Mouse (Mus musculus): ENCODE data around the gene Timeless.
"Not testable (repeated sequence)": the region's sequence is repeated elsewhere in the genome, so short reads cannot be mapped to it uniquely, and the experiment has no call there.

The Timeless gene

DNA sequence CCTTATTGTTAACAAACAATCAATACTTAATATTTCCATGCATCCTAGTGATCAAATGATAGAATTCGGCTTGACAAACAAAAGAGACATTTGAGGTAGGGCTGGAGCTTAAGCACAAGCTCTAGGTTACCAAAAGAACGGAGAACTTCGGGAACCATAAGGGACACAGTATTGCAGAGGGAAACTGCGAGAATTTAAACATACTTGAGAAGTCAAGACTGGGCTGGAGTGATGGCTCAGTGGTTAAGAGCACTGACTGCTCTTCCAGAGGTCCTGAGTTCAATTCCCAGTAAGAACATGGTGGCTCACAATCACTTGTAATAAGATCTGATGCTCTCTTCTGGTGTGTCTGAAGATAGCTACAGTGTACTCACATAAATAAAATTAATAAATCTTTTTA, 17.8 kb upstream of the Timeless start:
- DNase-seq: not testable (repeated sequence)

DNA sequence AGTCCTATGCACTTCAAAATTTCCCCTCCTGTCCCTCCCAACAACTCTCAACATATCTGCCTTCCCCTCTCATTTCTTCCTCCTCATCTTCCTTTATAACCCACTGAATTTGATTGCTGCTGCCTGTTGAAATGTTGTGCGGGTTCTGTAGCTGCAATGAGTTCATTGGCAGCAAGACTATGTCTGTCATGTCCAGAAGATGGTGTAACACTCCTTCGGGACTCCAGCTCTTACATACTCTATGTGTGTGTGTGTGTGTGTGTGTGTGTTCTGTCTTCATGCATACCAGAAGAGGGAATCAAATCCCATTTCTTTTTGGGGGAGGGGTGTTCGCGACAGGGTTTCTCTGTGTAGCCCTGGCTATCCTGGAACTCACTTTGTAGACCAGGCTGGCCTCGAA, 16.9 kb upstream of the Timeless start:
- DNase-seq: no peak

DNA sequence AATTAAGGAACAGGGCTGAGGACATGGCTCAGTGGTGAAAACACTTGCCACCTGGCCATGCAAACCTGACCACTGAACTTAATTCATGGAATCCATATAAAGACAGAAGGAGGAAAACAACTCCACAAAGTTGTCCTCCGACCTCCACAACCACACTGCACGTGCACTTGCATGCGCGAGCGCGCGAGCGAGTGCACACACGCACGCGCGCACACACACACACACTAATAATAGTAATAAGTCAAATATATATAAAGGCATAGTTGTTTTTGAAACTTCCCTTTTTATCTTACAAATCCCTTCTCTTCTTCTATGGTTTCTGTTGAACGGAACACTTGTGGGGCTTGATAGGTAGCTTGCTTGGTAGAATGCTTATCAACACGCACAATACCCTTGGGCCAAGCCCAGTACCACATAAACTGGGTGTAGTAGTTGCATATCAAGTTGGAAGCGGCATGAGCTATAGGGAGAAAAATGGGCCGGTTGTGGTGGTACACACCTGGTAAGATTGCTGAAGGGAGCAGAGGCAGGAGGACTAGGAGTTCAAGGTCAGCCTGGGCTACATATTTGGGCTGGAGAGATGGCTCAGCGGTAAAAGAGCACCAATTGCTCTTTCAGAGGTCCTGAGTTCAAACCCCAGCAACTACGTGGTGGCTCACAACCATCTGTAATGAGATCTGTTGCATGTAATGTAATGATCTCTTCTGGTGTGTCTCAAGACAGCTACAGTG, 13.3 kb upstream of the Timeless start:
- DNase-seq: no peak

DNA sequence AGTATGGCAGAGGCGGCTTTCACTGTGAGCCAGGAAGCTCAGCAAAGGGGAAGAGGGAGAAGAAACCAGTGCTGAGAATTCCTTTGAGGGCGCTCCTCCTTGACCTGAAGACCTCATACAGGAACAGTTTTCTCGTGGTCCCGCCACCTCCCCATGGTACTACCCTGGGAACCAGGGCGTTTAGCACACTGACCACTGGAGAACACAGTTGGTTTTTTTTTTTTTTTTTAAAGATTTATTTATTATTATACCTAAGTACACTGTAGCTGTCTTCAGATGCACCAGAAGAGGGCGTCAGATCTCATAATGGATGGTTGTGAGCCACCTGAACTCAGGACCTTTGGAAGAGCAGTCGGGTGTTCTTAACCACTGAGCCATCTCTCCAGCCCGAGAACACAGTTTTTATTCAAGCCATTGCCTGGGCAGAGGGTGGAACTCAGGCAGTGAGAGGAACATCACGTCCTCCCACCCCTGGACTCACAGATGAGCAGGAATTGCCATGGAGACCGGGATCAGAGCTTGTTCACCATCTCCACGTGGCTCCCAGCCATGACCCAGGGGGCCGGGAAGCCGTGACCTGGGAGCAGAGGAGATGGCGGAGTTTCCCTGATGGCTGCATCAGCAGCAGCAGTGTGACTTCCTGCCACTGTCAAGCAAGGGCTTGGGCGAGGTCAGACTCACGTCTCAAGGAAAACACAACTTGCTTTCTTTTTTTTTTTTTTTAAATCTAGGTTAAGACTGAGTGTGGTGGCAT, 10.2 kb upstream of the Timeless start:
- DNase-seq: peak; percentile 13

DNA sequence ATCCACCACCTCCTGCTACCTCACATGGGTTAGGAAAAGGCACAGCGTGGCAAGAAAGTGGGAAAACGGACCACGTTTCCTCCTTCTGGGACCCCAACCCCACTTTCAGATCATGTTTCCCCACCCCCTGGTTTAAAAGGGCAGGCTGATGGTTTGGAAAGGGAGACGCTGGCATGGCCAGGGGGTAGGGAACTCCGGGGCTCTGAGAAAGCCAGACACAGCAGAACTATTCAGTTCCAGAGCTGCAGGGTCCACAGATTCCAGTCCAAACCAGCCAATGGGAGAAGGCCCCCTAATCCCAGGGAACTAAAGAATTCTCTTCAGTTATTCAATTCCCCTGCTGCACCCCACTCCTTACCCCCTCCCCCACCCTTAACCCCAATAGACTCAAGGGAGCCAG, 6.8 kb upstream of the Timeless start:
- no peak for DNase-seq

DNA sequence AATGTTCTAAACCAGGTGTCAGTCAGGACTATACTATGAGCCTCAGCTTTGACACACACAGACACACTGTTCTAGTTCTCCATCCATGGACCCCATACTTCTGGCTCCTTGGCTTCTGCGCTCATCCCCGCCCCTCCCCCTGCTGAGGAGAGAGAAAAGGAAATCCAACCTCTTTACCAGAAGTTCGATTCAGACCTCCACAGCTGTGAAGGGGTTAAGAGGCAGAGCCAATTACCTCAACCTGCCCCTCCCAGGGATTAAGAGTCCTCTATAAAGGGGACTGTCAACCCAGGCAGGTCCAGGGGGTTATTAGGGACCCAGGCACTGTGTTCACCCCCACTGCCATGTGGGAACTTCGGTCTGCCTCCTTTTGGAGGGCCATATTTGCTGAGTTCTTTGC, 6.3 kb upstream of the Timeless start, which contains the start of gene Mip:
Gene Mip, plus strand, starts transcription at position 301 of the 400 bp plus-strand sequence.
- no peak for DNase-seq

DNA sequence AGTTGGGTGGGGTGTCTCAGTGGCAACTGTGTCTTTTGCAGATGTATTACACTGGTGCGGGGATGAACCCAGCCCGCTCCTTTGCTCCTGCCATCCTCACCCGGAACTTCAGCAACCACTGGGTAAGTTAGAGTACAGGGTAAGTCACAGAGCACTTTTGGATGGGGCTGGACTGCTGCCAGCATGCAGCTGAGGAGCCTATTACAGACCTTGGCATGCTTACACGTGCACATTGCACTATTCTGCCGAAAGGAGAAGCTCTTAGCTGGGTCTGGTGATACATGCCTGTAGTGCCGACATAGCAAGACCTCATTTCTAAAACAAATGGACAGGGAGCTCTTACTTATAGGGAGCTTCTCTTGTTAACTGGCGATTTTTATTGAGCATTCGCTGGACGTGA, 4.3 kb upstream of the Timeless start:
- no peak for DNase-seq

DNA sequence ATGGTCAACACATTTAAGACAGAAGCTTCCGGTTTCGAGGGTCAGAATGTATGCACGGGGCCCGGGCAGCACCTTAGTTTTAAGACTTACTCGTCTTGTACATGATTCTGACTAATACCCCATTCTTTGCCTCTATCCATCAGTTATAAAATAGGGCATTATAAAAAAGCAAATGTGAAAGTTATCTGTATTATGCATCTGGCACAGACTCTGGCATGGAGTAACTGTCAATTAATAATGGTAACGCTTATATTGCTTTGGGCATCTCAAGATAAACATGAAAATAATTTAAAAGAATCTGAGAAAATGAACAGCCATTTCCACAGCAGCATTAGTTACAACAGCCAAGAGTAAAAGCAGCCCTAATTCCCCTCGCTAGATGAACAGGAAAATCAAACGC, 3.9 kb upstream of the Timeless start:
- no peak for DNase-seq

DNA sequence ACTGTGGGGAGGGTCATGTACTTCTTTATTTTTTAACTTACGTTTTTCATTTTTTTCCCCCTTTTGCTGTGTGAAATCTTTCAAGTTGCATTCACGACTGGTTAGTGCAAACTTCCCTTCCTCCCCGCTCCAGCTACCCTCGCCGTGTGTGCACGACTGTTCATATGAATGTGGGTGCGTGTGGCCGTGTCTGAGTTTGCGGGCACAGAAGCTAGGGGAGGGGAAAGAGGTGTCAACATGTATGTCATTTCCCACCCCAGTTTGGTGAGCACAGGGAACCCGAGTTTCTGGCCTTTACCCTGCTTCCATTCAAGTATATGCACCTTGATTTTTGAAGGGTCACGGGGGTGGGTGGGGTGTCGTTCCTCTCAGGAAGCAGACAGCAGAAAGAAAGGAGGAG, 1.3 kb upstream of the Timeless start:
- no peak for DNase-seq

DNA sequence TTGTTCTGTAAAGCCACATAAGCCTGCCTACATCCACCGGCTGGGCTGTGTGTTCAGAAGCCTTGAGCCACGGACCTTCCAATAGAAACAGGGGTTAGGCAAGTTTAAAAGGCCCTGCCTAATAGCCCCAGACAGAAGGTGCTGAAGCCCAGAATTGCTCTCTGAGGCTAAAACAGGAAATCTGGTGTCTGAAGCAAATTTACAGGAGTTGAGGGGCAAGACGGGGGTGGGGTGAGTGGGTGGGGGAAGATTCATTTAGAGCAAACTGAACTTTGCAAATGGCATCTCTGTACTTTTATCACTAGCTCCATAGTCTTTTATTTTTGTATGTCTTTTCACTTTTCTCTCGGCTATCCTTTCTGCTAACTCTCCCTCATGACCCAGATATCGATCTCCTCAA, 719 bp upstream of the Timeless start:
- no peak for DNase-seq

DNA sequence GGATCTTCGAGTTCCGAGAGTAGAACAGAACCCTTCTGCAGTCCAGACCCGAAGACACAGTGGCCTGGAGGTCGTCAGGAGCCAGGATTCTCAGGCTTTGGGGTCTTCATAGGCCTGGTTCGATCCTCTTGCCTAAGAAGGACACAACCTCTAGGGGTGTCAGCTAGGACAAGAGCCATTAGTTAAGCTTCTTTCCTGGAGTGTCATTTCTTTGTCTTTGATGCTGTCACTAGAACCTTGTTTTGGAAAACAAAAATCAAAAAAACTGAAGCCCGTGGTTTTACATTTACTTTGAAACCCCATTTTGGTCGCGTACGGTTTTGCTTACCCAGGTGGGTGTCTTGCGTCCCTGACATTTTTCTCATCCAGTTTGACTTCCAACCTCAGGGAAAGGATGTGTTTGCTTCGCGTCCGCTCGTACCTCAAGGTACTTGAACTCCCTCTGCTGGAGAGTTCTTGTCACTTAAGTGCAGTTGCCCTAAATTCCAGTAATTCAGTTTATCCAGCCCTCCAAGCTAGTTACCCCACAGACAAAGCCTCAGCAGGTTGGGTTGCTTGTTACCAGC, 638 bp downstream of the Timeless start:
- DNase-seq: peak; percentile 85

DNA sequence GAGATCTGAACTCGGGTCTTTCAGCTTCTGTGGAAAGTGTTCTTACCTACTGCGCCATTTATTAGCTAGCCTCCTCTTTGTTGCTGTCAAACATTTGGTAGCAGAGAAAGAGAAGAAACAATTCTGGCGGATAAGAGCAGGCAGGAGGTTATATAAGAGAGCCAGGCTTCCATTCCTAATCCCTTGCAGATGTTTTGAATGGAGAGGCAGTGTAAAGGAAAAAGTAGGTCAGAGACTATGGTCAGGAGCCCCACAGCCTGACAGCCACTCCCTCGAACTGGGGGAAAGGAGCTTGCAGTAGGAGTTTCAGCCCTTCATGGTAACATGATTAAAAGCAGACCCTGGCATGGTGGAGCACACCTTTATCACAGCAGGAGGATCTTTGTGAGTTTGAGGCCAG, 4.5 kb downstream of the Timeless start:
- no peak for DNase-seq

DNA sequence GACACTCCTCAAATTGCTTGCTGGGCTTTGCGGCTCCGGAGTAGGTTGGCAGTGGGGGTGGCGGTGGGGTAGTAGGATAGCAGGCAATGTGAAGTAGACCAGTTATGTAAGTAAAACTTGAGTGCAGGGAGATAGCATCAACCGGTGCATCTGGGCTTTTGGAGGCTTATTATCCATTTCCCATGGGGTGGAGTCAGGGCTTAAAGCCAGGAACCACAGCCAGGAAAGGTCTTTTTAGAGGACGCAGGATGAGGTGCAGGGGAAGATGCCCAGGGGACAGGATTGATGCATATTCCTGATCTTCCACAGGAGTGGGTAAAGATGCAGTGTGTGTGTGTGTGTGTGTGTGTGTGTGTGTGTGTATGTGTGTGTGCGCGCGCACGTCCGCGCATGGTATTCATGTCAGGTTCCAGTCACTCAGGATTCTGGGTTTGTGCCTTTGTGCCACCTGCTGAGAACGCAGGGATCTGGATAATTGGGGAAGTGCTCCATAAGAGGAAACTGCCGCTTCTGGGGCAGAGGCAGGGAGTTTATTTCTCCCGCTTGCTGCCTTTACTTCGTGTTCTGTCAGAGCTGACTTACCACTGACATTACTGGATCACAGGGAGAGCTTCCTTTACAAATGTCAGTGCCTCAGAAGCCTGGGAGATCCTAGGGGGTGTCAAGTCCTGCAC, 6.1 kb downstream of the Timeless start:
- DNase-seq: peak; percentile 16

DNA sequence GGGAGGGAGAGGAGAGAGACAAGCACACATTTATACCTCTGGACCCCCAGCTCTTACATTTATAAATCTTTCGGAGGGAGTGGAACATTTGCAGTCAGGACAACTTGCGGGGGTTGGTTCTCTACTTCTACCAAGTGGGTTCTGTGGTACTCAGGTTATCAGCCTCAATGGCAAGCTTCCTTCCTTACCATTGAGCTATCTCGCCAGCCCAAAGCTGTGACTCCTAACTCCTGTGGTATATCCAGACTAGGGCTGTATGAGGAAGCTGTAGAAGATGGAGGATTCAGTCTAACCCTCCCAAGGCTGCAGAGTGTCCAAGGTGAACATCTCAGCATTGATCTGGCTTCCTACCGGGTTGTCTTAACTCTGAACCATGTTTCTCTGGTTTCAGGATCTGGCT, 7.3 kb downstream of the Timeless start:
- DNase-seq: no peak

DNA sequence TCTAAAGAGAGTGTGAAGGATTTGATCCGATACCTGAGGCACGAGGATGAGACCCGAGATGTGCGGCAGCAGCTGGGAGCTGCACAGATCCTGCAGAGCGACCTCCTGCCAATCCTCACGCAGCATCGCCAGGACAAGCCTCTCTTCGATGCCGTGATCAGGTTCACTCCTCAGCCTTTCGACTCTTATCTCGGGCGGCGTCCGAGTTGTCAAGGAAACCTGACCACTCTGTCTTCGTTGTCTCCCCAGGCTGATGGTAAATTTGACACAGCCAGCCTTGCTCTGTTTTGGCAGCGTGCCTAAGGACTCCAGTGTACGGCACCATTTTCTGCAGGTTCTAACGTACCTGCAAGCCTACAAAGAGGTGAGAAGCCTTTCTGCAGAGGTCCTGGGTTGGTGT, 8.3 kb downstream of the Timeless start:
- no peak for DNase-seq

DNA sequence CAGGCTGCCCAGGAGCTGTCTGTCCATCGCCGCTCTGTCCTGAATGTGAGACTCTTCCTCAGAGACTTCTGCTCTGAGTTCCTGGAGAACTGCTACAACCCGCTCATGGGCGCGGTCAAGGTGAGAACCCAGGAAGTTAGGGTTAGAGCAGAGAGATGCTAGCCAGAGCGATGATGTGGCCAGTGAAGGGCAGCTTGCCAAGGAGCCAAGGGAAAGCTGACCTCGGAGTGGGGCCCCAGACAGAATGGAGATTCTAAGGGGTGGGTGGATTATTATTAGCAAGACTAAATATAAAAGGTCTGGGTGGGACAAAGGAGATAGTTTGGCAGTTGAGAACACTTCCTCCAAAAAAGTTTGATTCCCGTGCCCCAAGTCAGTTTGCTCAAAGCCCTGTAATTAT, 11.4 kb downstream of the Timeless start:
- no peak for DNase-seq

DNA sequence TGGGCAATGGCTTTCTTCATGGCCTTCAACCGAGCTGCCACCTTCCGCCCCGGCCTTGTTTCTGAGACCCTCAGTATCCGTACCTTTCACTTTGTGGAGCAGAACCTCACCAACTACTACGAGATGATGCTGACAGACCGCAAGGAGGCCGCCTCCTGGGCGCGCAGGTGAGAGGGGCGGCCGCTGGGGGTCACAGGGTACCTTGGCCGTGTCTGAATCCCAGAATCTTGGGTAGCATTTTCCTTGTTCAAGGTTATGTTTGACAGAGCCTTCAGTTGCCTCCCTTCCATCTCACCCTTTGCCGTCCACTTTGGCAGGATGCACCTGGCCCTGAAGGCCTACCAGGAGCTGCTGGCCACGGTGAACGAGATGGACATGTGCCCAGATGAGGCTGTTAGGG, 12.3 kb downstream of the Timeless start:
- no peak for DNase-seq

DNA sequence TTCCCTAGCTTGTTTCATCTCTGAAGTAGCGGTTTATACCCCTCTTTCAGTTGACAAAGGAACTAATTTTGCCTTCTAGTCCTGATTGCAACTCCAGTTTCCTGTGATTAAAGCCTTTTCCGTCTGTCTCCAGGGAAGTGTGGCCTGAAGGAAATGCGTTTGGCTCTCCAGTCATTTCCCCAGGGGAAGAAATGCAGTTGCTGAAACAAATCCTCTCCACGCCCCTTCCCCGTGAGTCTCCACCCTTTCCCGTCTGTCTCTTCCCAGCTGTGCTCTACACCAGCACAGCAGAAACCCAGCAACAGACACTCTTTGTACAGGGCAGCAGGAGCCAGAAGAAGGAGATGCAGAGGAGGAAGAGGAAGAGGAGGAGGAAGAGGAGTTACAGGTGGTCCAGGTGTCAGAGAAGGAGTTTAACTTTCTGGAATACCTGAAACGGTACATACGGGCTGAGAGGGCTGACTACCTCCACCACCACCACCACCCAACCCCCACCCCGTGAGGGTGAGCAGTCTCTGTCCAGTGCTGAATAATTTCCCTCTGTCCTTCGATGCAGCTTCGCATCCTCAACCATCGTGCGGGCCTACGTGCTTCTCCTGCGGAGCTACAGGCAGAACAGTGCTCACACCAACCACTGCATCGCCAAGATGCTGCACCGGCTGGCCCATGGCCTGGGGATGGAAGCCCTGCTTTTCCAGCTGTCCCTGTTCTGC, 15.3 kb downstream of the Timeless start:
- peak; percentile 64 for DNase-seq

DNA sequence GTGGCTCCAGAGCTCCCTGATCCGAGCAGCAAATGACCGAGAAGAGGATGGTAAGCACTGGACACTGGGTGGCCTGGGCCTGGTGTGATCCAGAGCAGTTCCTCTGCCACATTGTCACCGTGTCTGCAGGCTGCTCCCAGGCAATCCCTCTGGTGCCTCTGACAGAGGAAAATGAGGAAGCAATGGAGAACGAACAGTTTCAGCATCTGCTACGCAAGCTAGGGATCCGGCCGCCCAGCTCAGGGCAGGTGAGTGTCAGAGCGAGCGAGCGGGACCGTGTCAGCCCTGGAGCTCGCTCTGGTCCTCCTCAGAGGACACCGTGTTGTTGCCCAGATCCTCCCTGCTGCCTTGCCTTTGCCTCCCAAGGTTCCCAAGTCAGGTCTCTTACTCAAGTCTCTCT, 18.7 kb downstream of the Timeless start:
- no peak for DNase-seq

DNA sequence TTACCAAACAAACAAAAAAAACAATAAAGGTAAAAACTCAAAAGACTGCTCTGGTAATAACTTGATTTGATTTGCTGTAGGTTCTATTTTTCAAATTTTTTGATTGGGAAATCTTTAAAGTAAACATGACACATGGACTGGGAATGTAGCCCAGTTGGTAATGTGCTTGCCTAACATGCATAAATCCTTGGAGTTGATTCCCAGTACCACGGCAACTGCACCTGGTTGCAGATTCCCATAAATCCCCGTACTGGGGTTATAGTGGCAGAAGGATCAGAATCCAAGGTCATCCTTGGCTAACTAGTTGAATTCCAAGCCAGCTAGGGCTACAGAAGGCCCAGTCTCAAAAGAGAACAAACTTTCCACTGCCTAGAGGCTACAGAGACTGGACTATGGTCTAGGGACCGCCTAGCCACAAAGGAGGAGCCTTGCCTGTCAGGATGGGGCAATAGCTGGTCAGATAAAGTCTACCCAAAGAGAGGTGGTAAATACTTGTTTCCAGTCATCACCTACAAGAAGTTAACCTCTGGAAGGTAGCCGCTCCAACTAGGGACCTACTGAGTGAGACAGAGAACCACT, 21.9 kb downstream of the Timeless start, which contains the start of gene Apon:
Gene Apon, plus strand, starts transcription at position 420 of the 579 bp plus-strand sequence.
- no peak for DNase-seq

DNA sequence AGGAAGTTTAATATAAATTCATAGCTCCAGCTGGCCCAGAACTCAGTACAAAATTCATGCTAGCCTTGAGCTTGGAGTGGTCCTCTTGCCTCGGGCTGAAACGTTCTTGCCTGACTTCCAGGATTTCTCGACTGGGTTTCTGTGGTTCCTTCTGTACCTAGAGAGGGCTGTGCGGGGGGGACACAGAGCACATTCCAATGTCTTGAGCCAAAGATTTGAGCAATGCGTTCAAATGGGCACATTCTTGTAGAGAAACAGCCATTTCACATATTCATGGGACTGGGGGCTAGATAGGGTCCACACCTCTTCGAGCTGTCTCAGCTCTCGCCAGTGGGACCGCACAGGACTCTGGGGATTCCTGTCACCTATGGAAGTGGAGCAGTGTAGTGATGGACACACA, 24.1 kb downstream of the Timeless start:
- DNase-seq: no peak

DNA sequence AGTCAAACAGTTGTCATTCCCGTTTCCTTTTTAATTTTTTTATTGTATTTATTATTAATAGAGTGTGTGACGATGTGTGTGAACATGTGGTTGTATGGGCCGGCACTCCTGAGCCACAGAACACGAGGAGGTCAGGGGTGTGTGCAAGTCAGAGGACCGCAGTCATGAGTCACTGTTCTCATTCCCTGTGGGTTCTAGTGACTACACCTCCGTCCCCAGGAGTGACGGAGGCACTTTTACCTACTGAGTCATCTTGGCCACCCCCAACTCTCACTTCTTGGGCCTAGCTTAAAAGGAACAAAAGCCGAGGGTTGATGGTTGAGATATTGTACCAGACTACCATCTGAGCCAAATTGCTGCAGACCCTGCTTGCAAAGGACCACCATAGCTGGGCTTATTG, 24.5 kb downstream of the Timeless start:
- no peak for DNase-seq

DNA sequence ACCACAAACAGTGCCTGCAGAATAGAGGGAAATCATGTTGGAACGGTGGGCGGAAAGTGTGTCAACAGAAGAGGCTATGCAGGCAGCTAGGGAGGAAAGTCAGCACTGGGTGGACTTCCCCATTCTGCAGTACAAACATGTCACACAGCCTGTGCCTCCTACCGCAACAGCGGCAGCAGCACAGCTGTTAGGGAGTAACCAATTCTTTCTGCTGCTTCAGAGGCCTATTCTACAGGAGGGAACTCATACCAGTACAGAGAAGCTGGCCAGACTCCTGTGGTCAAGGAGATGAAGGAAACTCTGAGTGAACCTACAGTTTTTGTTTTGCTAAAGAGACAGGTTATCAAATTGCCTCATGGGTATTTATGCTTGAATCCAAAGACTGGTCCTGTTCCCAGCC, 27.1 kb downstream of the Timeless start:
- DNase-seq: no peak

All from kidney, adult 9 months (tissue).